Mouse (Mus musculus) G1E (cell line): ENCODE results near the gene Ubxn11. TPM values are rescaled to one million over a fixed set of nuclear protein-coding genes. Genes with fewer than 3 reads are reported as not detected.

ENCODE experiments used
- ATAC-seq: 2 replicates; pipeline ENCODE4 v1.8.0; 2016; ENCODE audit warnings: mild to moderate bottlenecking; ENCODE audit not compliant: insufficient number of reproducible peaks, poor library complexity, low FRiP score, severe bottlenecking; ENCODE audit errors: extremely low read depth
- DNase-seq: peaks from one replicate; pipeline ENCODE4 v3.0.0; 2012; ENCODE audit warnings: low spot score
- H3K27me3 ChIP-seq: 2 replicates; pipeline ENCODE4 v1.6.1; 2012; ENCODE audit warnings: mild to moderate bottlenecking, low read length, inconsistent platforms; ENCODE audit not compliant: insufficient read depth
- H3K36me3 ChIP-seq: replicated peaks from 2 replicates; pipeline ENCODE3; 2012; ENCODE audit warnings: mild to moderate bottlenecking, inconsistent platforms
- H3K4me1 ChIP-seq: 2 replicates; pipeline ENCODE4 v1.6.1; 2012; ENCODE audit warnings: low read depth, low read length, inconsistent platforms, mixed read lengths; ENCODE audit not compliant: insufficient read depth
- H3K4me3 ChIP-seq: 2 replicates; pipeline ENCODE4 v1.5.1; 2012; ENCODE audit warnings: low read depth, mild to moderate bottlenecking, inconsistent platforms, low read length, moderate library complexity, mixed read lengths
- H3K9me3 ChIP-seq: replicated peaks from 2 replicates; pipeline ENCODE4 v1.6.1; 2012; ENCODE audit warnings: inconsistent platforms
- CTCF ChIP-seq: IDR thresholded peaks from 2 replicates; pipeline ENCODE4 v1.5.1; 2012; ENCODE audit warnings: low read depth, low read length, inconsistent platforms, mixed read lengths
- GATA1 ChIP-seq: IDR thresholded peaks from 2 replicates; pipeline ENCODE4 v1.6.1; 2012; ENCODE audit warnings: borderline replicate concordance, low read length, inconsistent platforms, mixed read lengths
- GATA2 ChIP-seq: IDR thresholded peaks from 2 replicates; pipeline ENCODE4 v1.6.1; 2012; ENCODE audit warnings: low read depth, low read length, inconsistent platforms, borderline replicate concordance
- POLR2AphosphoS5 ChIP-seq: IDR thresholded peaks from 2 replicates; pipeline ENCODE4 v1.6.1; 2012; ENCODE audit warnings: low read depth, low read length, inconsistent platforms; ENCODE audit not compliant: insufficient replicate concordance
- TAL1 ChIP-seq: conservative IDR thresholded peaks from 2 replicates; pipeline ENCODE4 v1.6.1; 2012; ENCODE audit warnings: low read depth, low read length, inconsistent platforms, mixed read lengths
- polyA plus RNA-seq: library from polyadenylated mRNA; stranded (reverse); fragments of >175 nt; gene quantifications from 2 replicates; pipeline ENCODE4 v1.2.3, GENCODE M21; 2012
- total RNA-seq, 2 experiments: library from RNA; stranded (forward) in 1 of 2; stranded (reverse) in 1 of 2; fragments of 200-1000 nt in 1 of 2; fragments of >200 nt in 1 of 2; fragmentation: Nextera tagmentation in 1 of 2; gene quantifications; 2 replicates each; pipeline ENCODE4 v1.2.3; 2014 to 2017

Gene Ubxn11
- total and polyA plus RNA-seq, 3 experiments: 3.4 to 13.8 (median 13.2) TPM

DNA sequence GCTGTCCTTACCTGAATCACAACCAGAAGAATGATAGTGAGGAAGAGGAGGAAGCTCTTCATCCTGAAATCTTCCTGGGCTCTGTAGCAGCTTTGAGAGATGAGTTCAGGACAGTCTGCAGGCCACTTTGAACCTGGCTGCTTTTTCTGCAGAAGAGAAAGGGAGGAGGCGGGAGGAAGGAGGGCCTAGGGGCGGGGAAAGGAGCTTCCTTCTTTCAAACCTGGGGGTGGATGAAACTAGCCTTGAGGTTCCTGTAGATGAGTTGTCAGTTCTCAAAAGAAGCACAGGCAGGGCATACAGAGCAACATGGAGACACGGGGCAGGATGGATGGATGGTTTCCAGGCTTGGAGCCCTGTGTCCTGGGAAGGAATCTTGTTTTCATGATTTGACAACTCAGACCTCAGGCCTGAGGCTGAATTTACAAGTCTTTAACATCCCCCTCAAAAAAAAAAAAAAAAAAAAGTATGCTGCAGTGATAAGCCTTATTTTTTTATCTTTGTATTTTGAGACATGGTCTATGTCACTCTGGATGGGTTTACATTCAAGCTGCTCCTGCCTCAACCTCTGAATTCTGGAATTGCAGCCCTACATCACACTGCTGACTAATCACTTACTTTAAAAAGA is 7.3 kb upstream of the Ubxn11 start, which contains the start of gene Cd52:
Gene Cd52, minus strand, starts transcription at position 160 of the 625 bp plus-strand sequence.
- Histone ChIP-seq H3K36me3 (no peaks in the 10 kb centered on the region), H3K9me3 (no peaks in the 10 kb centered on the region), H3K4me1 (peaks cover 53% of the 10 kb centered on the region), H3K27me3 (peaks cover 22% of the 10 kb centered on the region), H3K4me3 (no peak within 1 kb of the TSS)
- TF ChIP-seq TAL1 (no peak), CTCF (no peak), GATA2 (no peak), GATA1 (no peak), POLR2AphosphoS5 (no peak)
- ATAC-seq (peak; percentile 40; the same call in 1 of the 2 replicates), DNase-seq (peak; percentile 67)

DNA sequence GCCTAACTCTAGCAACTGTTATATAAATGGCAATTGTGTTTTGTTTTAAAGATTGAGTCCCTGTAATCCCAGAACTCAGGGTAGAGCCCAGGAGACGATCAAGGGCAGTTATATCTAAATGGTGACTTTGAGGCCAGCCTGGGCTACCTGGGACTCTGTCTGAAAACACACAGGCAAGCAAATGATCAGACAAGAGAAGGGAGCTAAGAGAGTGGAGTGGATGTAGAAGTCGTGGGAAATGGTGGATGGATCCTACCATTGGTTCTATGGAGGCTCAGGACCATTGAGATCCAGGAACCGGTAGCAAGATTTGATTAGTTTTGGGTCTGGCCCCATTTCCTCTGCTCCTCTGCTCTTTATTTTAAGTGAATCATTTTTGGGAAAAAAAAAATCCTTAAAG is 6.2 kb upstream of the Ubxn11 start:
- H3K4me1 ChIP-seq: peaks cover 60% of the 10 kb centered on the region
- TF ChIP-seq GATA1: no peak
- TF ChIP-seq TAL1: no peak
- DNase-seq (no peak), ATAC-seq (no peak)
- H3K4me3 ChIP-seq: no peak overlapping the region
- H3K27me3 ChIP-seq: peaks cover 16% of the 10 kb centered on the region; the same call in 1 of the 2 replicates
- H3K9me3 ChIP-seq: no peaks in the 10 kb centered on the region
- no peaks in the 10 kb centered on the region for H3K36me3 ChIP-seq

DNA sequence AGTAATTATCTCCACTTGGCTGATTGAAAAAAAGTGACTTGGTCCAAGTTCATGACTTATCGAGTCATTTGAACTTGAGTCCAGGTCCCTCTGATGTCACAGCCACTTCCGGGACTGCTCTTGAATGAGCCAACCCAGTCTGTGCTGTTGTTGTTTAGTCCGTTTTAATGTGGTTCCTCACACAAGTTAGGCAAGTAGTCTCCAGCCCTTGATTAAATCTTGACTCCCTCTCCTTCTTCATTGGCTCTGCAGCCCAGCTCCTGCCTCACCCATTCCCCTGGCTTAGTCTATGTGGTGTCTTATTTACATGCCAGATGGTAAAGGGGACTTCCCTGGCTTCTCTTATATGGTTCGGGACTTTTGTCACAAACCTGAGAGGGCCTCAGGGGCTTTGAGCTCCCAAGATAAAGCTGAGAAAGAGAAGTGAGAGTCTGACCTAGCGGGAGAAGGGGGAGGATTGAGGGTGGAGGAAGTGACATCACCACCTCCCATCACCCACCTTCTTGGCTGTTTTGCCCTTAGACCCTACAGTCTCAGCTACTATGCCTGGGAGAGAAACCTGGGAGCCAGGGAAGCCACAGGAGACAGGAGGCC is 5.3 kb upstream of the Ubxn11 start:
- ATAC-seq (no peak), DNase-seq (no peak)
- Histone ChIP-seq H3K27me3 (peaks cover 16% of the 10 kb centered on the region; the same call in 1 of the 2 replicates), H3K4me1 (peaks cover 58% of the 10 kb centered on the region), H3K4me3 (no peak overlapping the region), H3K9me3 (no peaks in the 10 kb centered on the region), H3K36me3 (no peaks in the 10 kb centered on the region)
- TF ChIP-seq TAL1 (no peak), POLR2AphosphoS5 (no peak), GATA1 (no peak), CTCF (no peak), GATA2 (no peak)

DNA sequence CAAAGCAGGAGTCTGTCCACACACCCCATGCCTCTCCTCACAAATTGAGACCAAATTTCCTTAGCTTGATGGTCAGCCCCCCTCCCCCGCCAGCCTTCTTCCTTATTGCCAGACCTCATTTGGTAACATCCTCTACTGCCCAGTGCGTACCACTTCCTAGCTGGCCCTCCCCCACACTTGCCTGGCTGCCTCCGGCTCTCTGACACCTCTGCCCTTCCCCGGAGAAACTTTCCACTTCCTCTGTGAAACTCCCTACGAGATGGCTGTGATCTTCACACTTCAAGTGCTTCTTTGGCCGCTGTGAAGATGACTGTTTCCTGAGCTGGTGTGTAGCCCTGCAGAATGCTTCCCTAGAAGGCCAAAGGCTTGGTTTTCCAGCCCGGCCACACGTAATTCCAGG is 3.7 kb upstream of the Ubxn11 start:
- no peak for TF ChIP-seq CTCF
- no peak for TF ChIP-seq TAL1
- TF ChIP-seq GATA1: no peak
- no peak for TF ChIP-seq GATA2
- TF ChIP-seq POLR2AphosphoS5: no peak
- no peak overlapping the region for H3K4me3 ChIP-seq
- H3K4me1 ChIP-seq: peaks cover 53% of the 10 kb centered on the region
- peaks cover 8% of the 10 kb centered on the region; the same call in 1 of the 2 replicates for H3K27me3 ChIP-seq
- H3K36me3 ChIP-seq: no peaks in the 10 kb centered on the region
- H3K9me3 ChIP-seq: no peaks in the 10 kb centered on the region
- ATAC-seq (no peak), DNase-seq (no peak)

DNA sequence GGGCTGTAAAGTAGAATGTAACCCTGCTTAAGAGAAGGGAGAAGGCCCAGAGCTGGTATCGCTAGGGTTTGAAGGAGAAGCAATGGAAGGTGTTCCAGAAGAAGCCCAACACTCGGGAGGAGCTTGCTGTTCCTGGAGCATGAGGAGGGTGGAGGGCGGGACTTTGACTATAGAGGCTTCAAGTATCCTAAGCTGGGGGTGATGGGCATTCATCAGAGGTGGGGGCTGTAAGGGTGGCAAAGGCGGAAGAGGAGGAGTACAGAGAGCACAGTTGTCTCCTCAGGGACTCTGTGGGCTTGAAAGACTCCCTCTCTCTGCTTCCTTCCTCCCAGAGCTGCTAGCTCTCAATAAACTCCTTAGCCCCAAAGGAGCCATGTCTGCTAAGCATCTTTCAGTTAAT is 2.1 kb upstream of the Ubxn11 start:
- TF ChIP-seq CTCF (no peak), TAL1 (no peak), GATA1 (no peak), GATA2 (no peak), POLR2AphosphoS5 (no peak)
- H3K36me3 ChIP-seq: peaks cover 4% of the 10 kb centered on the region
- ATAC-seq (no peak), DNase-seq (no peak)
- no peaks in the 10 kb centered on the region for H3K9me3 ChIP-seq
- H3K4me3 ChIP-seq: no peak overlapping the region
- H3K27me3 ChIP-seq: 0 out of 2 replicates have a peak, but pooled peaks cover 3% of the 10 kb centered on the region
- peaks cover 52% of the 10 kb centered on the region for H3K4me1 ChIP-seq

DNA sequence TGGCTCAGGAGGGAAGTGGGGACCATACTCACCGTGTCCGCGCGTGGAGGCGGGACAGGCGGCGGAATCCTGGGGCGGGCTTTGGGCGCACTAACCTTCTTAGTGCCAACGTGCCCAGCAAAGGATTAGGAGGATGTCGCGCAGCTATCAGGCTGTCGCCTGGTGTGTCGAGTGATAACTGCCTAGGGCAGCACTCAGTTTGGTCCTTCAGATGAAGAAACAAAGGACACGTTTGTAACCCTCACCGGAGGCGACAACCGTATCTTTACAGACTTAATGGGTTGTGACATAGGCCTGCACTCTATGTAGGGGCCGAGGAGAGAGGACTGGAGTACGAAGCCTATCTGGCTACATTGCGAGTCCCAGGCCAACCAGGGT is 361 bp downstream of the Ubxn11 start:
- ATAC-seq: no peak

DNA sequence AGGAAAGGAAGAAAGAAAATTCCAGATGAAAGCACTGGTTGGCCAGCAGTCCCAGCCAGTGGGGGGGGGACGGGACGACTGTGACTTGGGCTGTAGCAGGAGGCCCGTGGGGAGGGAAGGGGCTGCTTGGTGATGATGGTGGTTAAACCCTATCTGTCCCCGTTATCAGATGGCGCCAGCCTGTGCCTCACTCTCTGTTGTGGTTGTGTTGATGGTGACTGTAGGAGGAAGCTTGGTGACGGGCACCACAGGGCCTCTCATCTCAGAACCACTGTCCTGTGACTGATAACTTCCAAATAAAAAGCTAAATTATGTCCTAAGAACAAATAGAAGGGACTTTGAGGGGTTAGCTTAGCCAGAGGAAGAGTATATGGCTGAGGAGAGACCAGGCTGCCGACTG is 3.7 kb downstream of the Ubxn11 start:
- Histone ChIP-seq H3K27me3 (no peaks in the 10 kb centered on the region), H3K36me3 (peaks cover 36% of the 10 kb centered on the region), H3K4me1 (peaks cover 74% of the 10 kb centered on the region), H3K9me3 (no peaks in the 10 kb centered on the region), H3K4me3 (peak overlapping the region; percentile 62; the same call in 1 of the 2 replicates)
- TF ChIP-seq TAL1: peak; percentile 91
- TF ChIP-seq POLR2AphosphoS5: no peak
- TF ChIP-seq GATA1: no peak
- TF ChIP-seq GATA2: peak; percentile 44; the same call in 1 of the 2 replicates
- no peak for TF ChIP-seq CTCF
- ATAC-seq: peak; percentile 89
- peak; percentile 83 for DNase-seq

More for the DNA sequence above, 361 bp downstream of the Ubxn11 start:
- Histone ChIP-seq H3K27me3 (0 out of 2 replicates have a peak, but pooled peaks cover 3% of the 10 kb centered on the region), H3K4me1 (peaks cover 58% of the 10 kb centered on the region), H3K9me3 (no peaks in the 10 kb centered on the region), H3K4me3 (peak overlapping the region; percentile 93), H3K36me3 (peaks cover 7% of the 10 kb centered on the region)
- no peak for DNase-seq
- TF ChIP-seq POLR2AphosphoS5: no peak
- no peak for TF ChIP-seq CTCF
